Mouse (Mus musculus) WW6 (cell line): ENCODE results near the gene Camk1.
A peak's percentile ranks its signal among the peaks of the same experiment; 100 is the strongest.

Experiments used
- DNase-seq: peaks from one replicate; pipeline ENCODE4 v3.0.0-alpha.2; 2013; ENCODE audit warnings: low read depth, low spot score

Gene Camk1

DNA sequence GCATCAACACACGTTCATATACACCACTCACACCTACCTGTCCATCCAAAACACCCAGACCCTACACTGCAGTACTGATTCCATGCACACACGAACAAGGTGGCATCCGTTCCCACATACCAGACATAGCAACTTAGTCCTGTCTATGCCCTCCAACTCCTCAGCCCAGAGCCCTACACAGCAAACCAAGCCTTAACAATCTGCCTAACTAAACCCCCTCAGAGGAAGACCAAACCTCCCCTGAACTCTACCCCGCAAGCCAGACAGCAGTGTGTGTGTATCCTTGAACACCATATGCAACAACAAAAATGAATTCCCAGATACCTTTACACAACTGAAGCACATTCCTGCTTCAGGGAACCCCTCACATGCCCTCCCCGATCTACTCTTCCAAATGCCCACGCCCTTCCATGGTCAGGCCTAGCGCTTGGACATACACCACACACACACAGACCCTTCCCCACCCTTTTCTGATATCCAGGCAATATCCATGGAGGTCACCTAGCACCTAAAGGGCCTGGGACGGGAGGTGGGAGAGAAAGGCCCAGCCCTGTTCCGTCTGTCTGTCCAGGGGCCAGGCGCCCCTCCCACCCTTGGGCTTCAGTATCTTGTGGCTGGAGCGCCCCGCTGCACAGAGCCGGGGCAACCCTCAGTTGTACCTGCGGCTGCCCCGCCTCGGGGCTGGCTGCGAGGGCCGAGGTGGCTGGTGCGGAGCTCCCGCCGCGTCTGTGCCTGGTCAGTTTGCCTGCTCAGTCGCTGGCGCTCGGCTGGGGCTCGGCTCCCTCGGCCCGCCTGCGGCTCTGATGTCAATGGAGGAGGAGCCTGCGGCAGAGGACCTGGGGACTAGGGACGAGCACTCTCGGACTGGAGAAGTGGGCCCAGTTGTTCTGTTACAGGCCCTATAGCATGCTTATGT lies at the start of gene Camk1:
Gene Camk1, minus strand, starts transcription at position 808 of the 916 bp plus-strand sequence.
- no peak for DNase-seq

DNA sequence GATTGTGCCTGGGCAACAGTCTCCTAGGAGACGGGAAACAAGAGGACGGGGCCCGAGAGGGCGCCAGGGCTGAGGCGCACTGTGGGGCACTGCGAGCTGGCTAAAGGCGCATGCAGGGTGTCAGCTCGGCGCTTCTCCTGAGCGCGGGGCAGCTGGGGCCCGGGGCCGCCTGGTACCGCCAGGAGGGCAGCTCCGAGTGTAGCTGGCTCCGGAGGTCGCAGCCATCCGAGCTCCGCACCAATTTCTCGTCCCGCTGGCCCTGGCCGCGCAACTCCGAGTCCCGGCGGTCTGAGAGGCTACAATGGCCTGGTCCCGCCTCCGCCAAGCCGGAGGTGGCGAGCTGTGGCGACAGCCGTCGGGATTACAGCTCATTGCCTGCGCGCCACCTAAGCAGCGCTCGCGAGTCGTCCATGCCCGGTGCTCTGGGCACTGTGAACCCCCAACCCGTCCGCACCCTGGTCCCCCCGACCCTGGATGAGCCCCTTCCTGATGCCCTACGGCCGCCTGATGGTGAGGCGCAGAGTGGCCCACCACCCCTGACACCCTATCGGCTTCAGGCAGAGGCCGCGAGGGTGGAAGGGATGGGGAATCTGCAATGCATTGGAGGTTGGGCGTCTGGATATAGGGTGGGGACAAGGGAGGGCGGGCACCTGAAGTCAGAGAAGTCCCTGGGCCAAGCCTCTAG lies 48.7 kb upstream of the Camk1 start:
- DNase-seq: no peak

- DNase-seq: no peak
These were observed 48.2 kb upstream of the Camk1 start for GRCm38 (mm10) chr6:113392015-113392386.

GRCm38 (mm10) chr6:113390715-113391114 lies 46.9 kb upstream of the Camk1 start:
- no peak for DNase-seq

- no peak for DNase-seq
These were observed 45.2 kb upstream of the Camk1 start, which contains the start of gene Ttll3 for GRCm38 (mm10) chr6:113388960-113389359. TSS of gene Ttll3 (plus strand) at chr6:113389260.

- DNase-seq: no peak
These were observed 42.2 kb upstream of the Camk1 start for GRCm38 (mm10) chr6:113386025-113386424.

GRCm38 (mm10) chr6:113385160-113385714 lies 41.5 kb upstream of the Camk1 start:
- DNase-seq: no peak

GRCm38 (mm10) chr6:113384351-113384927 lies 40.7 kb upstream of the Camk1 start:
- DNase-seq: no peak

DNA sequence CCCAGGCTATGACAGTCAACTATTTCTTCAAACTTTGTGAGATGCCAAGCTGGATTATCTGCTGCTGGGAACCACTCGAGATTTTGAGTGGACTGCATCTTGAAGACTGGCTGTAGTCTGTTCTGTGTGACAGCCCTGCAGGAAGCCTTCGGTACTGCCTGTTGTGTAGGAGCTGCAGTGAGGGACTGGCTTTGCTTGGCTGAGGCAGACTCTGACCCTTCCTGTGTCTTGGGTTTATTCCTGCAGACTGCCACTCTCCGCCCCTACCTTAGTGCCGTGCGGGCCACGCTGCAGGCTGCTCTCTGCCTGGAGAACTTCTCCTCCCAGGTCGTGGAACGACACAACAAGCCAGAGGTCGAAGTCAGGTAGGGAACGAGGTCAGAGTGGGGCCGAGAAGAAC lies 36.7 kb upstream of the Camk1 start:
- no peak for DNase-seq

DNA sequence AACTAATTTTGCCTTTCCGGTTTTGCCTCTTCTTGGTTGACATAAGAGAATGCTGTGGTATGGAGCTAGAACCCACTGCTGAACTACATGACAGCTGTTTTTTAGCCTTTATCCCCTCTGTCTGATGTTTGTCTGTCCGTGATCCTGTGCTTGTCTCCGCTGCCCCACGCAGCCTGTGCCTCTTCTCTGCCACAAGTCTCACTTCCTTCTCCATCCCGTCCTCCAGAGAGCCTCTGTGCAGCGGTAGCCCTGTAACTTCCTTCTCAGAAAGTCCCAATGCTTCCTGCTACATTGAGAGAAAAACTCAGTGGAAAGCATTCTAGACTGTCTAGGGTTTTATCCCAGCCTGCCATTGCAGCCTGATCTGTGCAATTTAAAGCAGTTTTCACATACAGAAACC lies 35.5 kb upstream of the Camk1 start:
- no peak for DNase-seq

- peak; percentile 95 for DNase-seq
These were observed 34.0 kb upstream of the Camk1 start, which contains the start of the genes Tada3 and Arpc4 for GRCm38 (mm10) chr6:113377496-113378385. TSS of gene Tada3 (minus strand) at chr6:113377883. TSS of gene Arpc4 (plus strand) at chr6:113378115.

- DNase-seq: no peak
These were observed 33.4 kb upstream of the Camk1 start for GRCm38 (mm10) chr6:113377172-113377495.

GRCm38 (mm10) chr6:113373491-113373890 lies 29.7 kb upstream of the Camk1 start:
- DNase-seq: no peak

DNA sequence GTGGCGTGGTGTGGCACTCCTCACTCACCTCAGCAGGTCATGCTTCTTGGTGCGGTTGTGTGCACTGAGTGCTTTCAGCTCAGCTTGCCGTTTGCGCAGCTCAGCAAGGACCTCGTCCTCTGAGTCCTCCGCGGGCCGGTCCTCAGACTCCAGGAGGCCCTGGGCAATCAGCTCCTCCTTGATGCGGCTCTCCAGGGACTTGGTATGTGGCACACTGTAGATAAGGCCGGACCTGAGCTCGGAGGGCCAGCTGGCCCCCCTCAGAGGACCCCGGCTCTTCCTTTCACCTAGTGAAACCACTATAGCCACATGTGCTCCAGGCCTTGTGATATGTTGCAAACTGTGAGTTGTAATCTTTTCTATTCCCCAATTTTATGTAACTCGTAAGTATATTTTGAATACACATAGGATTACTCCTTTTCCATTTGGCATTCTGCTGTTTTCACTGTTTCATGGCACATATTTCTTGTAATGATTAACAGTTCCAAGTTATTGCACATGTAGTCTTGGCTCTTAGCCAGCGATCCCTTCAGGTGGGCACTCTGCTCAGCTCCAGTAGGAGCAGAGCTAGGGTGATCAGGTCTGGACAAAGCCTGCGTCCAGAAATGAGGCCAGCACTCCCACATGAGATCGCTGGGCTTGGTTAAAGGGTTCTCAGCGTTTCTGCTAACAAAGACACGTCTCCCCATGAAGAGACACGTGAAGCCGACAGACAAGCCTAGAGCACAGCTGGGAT lies 26.6 kb upstream of the Camk1 start:
- DNase-seq: no peak

- no peak for DNase-seq
These were observed 24.8 kb upstream of the Camk1 start for GRCm38 (mm10) chr6:113368577-113368976.

DNA sequence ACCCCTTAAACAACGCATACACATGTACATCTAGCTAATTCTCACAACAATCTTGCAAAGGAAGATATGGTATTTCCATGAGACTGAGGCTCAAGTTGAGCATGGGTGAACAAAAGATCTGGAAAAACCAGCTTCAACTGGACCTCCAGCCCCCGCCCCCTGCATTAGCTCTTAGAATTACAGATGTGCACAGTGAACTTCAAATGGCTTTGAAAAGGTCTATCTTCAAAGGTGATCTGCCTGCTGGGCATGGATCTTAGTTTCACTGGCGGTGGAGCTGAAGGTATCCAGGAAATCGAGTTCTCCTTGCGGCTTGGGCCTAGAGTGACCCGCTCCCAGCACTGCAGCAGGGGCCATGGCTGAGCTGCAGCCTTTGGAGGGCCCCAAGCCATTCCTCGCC lies 24.3 kb upstream of the Camk1 start:
- DNase-seq: no peak

- no peak for DNase-seq
These were observed 23.8 kb upstream of the Camk1 start for GRCm38 (mm10) chr6:113367574-113367973.

GRCm38 (mm10) chr6:113366639-113367038 lies 22.9 kb upstream of the Camk1 start:
- DNase-seq: no peak

GRCm38 (mm10) chr6:113364518-113365135 lies 20.8 kb upstream of the Camk1 start:
- DNase-seq: no peak

GRCm38 (mm10) chr6:113362241-113362640 lies 18.5 kb upstream of the Camk1 start:
- no peak for DNase-seq
